Mouse (Mus musculus): Measurements from ENCODE around the gene Zfp991.
"Not testable (repeated sequence)": the region's sequence is repeated elsewhere in the genome, so short reads cannot be mapped to it uniquely, and the experiment has no call there.

Zfp991 gene

DNA sequence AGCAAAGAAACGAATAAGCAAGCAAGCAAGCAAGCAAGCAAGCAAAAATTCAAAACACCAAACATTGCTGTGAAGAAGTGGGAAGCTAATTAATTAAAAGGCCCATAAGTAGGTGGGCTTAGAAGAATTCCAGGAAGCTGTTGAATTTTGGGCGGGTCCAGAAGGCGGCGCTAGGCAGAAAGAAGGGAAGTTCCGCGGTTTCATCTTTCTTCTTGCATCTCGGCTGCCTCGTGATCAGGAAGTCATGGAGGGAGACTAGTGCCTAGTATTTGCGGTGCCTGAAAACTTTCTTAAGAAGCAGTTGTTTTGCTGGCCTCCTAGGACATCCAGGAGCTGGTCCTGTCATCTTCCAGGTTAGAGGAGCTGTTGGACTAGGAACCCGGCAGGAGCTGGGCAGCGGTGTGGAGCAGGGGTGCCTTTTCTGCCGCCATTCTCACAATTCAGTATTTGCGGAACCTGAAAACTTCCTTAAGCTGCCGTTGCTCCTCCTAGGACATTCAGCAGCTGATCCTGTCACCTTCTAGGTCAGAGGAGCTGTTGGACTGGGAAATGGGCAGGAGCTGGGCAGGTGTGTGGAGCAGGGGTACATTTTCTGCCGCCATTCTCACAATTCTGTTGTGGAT, at the start of gene Zfp991:
Zfp991 (plus strand) TSS at position 202 of the 623 bp plus-strand sequence.
- DNase-seq = not testable (repeated sequence)

GRCm38 (mm10) chr4:147095641-147096040, 36.2 kb upstream of the Zfp991 start:
- DNase-seq = not testable (repeated sequence)

- not testable (repeated sequence) for DNase-seq
Observed at GRCm38 (mm10) chr4:147101666-147102626, 29.9 kb upstream of the Zfp991 start.

GRCm38 (mm10) chr4:147103814-147104213, 28.0 kb upstream of the Zfp991 start:
- not testable (repeated sequence) for DNase-seq

DNA sequence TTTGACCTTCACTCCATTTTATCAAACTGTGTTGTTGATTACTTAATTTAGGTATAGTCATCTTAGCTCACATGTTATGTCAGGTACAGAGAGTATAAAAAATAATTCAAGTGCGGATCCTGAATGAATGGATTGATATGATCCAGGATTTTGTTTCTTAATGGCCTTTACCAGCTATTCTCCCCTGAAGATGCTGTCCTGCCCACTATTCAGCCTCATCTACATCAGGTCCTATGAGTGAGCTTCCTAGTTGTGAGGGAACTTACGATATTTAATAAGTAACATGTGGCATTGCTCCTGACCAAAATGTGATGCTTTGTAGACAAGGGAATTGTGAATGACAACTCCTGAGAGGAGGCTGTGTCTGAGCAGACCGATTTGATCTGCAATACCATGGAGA, 14.0 kb upstream of the Zfp991 start:
- DNase-seq = not testable (repeated sequence)

DNA sequence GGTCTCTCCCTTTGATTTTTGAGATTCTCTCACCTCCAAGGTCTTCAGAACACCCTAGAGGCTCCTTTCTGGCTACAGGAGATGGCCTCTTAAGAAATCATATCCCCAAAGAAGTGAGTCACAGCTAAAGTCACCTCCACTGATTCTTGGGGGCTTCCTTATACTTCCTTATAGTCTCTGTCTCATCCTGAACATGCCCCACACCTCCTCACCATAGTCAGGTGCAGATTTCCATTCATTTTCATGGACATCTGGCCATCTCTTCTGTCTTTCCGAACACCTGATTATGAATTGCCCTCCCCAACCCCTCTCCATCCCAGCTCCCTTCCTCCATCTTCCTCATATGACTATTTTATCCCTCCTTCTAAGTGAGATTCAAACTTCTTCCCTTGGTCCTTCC, 9.6 kb upstream of the Zfp991 start:
- DNase-seq = not testable (repeated sequence)

GRCm38 (mm10) chr4:147123797-147124196, 8.0 kb upstream of the Zfp991 start:
- not testable (repeated sequence) for DNase-seq

DNA sequence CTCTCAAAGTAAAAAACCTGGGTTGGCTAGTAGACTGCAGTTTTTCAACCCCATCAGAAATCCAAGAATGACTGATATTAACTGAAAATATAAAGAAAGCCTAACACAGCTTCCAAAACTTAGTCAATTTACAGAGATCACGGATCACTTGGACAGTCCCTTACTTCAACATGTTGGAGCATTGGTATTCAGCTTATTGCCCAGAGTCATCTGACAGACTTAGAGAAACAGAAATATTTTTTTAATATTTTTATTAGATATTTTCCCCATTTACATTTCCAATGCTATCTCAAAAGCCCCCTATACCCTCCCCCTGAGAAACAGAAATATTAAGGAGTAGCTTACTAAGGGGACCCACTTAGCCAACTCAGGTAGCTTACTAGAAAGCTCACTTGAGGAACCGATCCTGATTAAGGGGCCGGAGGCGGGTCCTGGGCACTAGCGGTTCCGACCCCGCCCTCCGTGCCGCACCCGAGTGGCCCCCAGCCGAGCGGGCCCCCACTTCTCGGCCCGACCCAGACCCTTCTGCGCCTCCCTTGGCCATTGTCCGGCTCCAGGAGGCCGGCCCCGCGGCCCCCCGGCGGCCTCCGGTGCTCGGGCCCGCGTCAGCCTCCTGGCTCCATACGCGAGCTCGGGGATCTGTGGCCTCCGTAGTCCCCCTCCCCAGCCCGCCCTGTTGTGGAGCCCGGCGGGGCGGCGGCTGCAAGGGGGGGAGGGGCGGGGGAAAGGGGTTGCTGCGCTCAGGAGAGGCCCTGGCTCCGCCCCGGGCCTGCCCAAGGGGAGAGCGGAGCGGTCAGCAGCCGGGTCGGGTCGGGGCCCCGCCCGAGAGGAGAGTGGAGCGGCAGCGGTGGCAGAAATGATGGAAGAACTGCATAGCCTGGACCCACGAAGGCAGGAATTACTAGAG, 7.2 kb upstream of the Zfp991 start:
- DNase-seq = not testable (repeated sequence)

DNA sequence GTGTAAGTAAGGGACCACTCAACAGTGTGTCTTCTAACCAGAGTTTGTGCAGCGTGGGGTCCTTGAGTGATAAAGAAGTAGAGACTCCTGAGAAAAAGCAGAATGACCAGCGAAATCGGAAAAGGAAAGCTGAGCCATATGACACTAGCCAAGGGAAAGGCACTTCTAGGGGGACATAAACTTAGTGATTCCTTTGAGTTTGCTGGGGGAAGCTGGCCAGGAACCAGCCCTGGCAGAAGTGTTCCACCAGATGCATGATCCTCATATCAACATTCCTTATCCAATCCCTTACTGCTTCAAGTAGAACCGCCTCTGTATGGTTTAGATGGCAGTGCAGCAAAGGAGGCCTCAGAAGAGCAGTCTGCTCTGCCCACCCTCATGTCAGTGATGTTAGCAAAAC, 6.5 kb upstream of the Zfp991 start:
- not testable (repeated sequence) for DNase-seq

- DNase-seq = not testable (repeated sequence)
Observed at GRCm38 (mm10) chr4:147125870-147126269, 6.0 kb upstream of the Zfp991 start.

- DNase-seq = not testable (repeated sequence)
Observed at GRCm38 (mm10) chr4:147126435-147126834, 5.4 kb upstream of the Zfp991 start.

GRCm38 (mm10) chr4:147127137-147127536, 4.7 kb upstream of the Zfp991 start:
- DNase-seq = not testable (repeated sequence)

DNA sequence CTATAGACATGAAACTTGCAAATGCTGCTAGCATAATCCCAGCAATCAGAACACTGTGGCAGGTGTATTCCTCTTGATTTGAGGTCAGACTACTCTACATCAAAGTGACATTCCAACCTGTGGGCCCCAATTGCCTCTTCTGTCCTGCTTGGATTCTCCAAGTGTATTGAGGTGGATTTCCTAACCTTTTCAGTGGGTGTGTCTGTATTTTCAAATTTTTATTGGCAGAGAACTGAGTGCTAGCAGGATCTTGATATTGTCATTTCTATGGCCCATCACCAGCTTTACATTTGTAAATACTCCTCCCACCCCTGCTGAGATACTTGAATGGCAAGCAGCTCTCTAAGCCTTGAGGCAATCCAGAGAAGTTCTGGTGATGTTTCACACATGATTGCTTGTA, 3.7 kb upstream of the Zfp991 start:
- DNase-seq = not testable (repeated sequence)

DNA sequence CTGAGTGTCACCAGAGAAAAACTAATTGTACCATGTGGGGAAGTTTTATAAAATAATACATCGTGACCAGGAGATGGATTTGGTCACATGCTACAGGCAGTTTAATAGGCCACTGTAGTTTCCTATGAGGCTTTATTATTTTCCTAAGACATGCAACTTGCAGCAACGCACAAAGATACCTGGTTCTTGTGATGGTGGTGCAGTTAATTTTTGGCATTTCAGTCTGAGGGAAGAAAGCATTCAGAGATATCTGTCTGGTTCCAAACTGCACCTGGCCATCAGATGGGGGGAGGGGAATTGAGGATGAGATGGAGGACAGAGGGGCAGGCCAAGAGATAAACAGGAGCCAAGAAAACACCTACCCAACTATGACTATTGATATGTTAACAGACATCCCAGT, 1.8 kb downstream of the Zfp991 start:
- not testable (repeated sequence) for DNase-seq

DNA sequence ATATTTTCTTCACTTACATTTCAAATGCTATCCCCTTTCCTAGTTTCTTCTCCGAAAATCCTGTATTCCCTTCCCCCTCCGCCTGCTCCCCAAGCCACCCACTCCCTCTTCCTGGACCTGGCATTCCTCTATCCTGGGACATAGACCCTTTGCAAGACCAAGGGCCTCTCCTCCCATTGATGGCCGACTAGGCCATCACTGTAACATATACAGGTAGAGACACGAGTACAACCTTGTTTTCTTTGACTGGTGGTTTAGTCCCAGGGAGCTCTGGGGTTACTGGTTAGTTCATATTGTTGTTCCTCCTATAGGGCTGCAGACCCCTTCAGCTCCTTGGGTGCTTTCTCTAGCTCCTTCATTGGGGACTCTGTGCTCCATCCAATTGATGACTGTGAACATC, 9.9 kb downstream of the Zfp991 start:
- not testable (repeated sequence) for DNase-seq

DNA sequence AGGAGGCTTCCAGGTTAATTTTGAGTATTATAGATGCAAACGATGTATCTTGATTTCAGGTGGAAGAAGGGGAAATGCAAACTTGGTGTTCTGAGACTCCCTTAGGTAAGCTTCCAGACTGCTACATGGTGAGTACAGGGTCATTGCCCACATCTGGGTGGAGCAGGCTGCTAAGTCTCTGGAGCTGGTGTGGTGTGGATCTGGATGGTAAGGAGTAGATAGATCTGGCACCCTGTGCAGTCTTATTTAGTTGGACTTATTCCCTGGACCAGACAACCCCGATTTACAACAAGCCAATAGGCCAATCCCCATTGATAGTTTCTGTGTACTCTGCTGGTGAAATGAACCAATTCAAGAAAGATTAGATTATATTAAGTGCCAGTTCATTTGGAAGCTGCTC, 33.4 kb downstream of the Zfp991 start:
- DNase-seq = not testable (repeated sequence)

DNA sequence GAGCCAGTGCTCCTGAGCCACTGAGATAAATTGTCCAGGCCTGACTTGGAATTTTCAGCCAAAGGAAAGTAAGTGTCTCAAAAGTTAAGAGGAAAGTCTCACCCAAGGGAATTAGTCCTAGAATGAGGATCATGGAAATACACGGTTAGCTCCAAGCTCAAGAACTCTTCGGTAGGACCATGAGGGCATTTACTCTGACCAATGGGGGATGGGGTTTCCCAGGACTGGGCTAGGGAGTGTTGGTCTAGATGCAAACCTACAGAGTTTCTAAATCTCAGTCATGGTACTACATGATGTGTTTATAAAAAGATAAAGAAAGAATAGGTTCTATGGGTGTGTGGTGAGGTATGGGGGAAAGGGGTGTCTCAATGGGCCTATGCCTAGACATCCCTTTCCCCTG, 38.7 kb downstream of the Zfp991 start:
- not testable (repeated sequence) for DNase-seq

DNA sequence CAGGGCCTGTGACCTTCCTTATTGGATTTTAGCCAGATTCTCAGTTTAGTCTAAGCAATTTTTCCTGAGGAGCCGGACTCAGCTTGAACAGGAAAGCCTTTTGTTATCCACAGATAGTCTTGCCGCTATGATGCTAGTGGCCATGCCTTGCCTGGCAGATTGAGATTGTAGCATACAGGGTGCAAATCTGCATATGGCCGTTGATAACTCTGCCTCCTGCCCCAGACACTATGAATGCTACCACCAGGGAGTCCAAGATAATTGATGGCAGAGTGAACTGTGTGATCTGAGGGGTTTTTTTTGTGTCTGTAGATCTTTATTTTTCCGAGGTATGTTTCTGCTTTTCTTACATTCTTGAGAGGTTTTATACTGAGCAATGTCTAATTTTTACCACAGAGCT, 39.7 kb downstream of the Zfp991 start:
- not testable (repeated sequence) for DNase-seq

DNA sequence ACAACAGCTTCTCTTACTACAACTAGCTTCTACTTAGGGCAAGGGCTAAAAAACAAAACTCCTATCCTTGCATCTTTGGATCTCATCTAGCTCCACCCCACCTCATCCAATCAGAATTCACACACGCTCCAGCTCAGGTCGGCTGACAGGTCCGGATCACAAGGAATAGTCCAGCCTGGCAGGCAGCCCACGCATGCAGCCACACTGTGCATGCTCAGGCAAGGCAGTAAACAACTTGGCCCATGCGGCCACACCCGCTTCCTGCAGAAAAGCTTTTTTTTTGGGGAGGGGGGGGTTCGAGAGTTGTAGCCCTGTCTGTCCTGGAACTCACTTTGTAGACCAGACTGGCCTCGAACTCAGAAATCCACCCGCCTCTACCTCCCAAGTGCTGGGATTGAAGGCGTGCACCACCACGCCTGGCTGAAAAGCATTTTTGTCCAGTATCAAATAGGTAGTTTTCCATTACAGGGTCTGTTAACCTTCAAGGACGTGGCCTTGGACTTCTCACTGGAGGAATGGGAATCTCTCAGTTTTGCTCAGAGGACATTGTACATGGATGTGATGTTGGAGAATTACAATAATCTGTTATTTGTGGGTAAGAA, 44.5 kb downstream of the Zfp991 start:
- not testable (repeated sequence) for DNase-seq

DNA sequence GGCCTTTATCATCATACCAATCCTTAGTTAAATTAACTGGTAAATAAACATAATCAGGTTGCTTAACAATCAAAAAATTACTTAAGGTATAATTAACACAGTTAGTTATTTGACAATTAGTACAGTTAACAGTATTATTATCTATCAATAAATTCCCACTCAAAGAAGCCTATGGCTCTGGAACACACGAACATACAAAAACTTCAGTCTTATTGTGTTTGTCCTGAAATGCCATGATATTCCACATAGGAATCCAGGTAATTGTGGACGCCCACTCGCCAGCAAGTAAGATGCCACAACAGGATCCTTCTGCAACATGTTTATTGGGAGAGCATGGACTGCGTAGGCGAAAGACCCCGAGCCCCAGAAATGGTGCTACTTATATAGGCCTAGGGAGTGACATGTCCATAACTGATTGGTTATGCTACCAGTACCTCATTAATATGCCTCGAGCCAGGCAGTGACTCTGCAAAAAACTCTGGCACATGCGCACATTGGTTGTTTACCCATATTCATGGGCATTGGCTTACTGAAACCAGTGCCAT, 49.4 kb downstream of the Zfp991 start:
- DNase-seq = not testable (repeated sequence)

DNA sequence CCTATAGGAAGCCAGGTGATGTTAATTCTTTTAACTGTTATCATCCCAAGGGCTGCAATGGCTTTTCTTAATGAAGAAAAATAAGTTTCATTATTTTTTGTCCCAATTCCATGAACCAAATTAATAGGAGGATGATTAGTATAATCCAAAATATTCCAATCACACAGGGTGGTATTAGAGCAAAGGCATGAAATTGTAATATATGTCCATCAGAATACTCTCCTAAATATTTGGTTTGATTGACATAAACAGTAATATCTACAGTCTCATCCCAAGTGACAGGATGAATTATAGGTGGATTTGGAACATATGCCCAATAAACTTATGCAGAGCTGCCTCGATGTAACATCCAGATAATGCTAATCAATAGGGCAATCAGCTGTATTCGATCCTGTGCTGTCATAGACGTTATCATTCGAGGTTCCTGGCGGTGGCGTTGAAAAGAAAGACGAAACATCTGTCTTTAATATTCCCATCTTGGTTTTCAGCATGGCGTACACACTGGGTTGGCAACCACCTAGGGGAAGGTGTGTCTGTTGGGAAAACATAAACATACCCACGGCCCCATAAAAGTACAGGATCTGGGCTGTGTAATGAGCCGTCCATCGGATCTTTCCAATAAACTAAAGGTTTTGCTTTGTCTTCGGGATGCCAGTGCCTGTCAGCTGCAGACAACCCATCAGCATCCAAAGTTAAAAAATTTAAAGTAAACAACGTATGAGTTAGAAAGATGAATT, 50.3 kb downstream of the Zfp991 start:
- not testable (repeated sequence) for DNase-seq

Data from cerebellum, adult 9-10 months (tissue).